Mouse (Mus musculus): Measurements from ENCODE around the gene Ier3.
A peak's percentile ranks its signal among the peaks of the same experiment; 100 is the strongest.

The Ier3 gene

GRCm38 (mm10) chr17:35866911-35867890 is 45.7 kb downstream of the Ier3 start:
- DNase-seq (ENCODE audit: low spot score in 2 of 2), result peak; percentile 45 to 51

GRCm38 (mm10) chr17:35868165-35868820 is 46.8 kb downstream of the Ier3 start:
- peak; percentile 40 to 46 for DNase-seq (ENCODE audit: low spot score in 2 of 2)

- no peak for DNase-seq (ENCODE audit: low spot score in 2 of 2)
Measured at GRCm38 (mm10) chr17:35868961-35869345, 47.5 kb downstream of the Ier3 start.

- DNase-seq (ENCODE audit: low spot score in 2 of 2), result peak; percentile 64 to 69
Measured at GRCm38 (mm10) chr17:35869346-35870067, 48.0 kb downstream of the Ier3 start.

GRCm38 (mm10) chr17:35870151-35870883 is 48.8 kb downstream of the Ier3 start:
- DNase-seq (ENCODE audit: low spot score in 2 of 2), result peak; percentile 70 to 74

- peak in 1 of 2 experiments; percentile 42 for DNase-seq (ENCODE audit: low spot score in 2 of 2)
Measured at GRCm38 (mm10) chr17:35870884-35871696, 49.6 kb downstream of the Ier3 start.

Data from right cerebral cortex, postnatal 10 days (tissue).